Mouse (Mus musculus): ENCODE data around the gene Mgat5b. TPM values are rescaled to one million over a fixed set of nuclear protein-coding genes. Genes with fewer than 3 reads are reported as not detected.

Mgat5b gene
- polyA plus RNA-seq, 2 experiments = 0.78 to 3.6 TPM

- Histone ChIP-seq H3K36me3 (ENCODE audit: control insufficient read depth, insufficient read depth, low read length) (no peaks in the 10 kb centered on the region), H3K4me2 (replicated peaks; ENCODE audit: low read depth, low read length, severe bottlenecking) (no peak overlapping the region), H3K27me3 (ENCODE audit: control insufficient read depth, insufficient read depth, low read length) (no peaks in the 10 kb centered on the region), H3K27ac (replicated peaks; ENCODE audit: low read depth, low read length) (no peak overlapping the region), H3K9me3 (ENCODE audit: control insufficient read depth, low read length) (no peaks in the 10 kb centered on the region), H3K9ac (ENCODE audit: low read depth, low read length, severe bottlenecking) (no peak overlapping the region), H3K4me3 (replicated peaks; ENCODE audit: low read length) (no peak overlapping the region), H3K4me1 (ENCODE audit: control insufficient read depth, insufficient read depth, low read length) (no peaks in the 10 kb centered on the region)
- TF ChIP-seq POLR2A (IDR thresholded peaks at IDR 0.05; ENCODE audit: borderline replicate concordance, extremely low read depth, insufficient read depth, insufficient read length) = no peak
- WGBS = 76% methylated on average over 9 of the region's 9 CpGs
- ATAC-seq (ENCODE audit: low FRiP score, low read depth) (no peak), DNase-seq (ENCODE audit: low spot score) (no peak)
Observed at GRCm38 (mm10) chr11:116949832-116950231, 31.2 kb downstream of the Mgat5b start.

- Histone ChIP-seq H3K9ac (ENCODE audit: low read depth, low read length, severe bottlenecking) (no peak overlapping the region), H3K9me3 (ENCODE audit: control insufficient read depth, low read length) (no peaks in the 10 kb centered on the region), H3K4me3 (replicated peaks; ENCODE audit: low read length) (no peak overlapping the region), H3K27ac (replicated peaks; ENCODE audit: low read depth, low read length) (no peak overlapping the region), H3K4me1 (ENCODE audit: control insufficient read depth, insufficient read depth, low read length) (no peaks in the 10 kb centered on the region), H3K4me2 (replicated peaks; ENCODE audit: low read depth, low read length, severe bottlenecking) (no peak overlapping the region), H3K36me3 (ENCODE audit: control insufficient read depth, insufficient read depth, low read length) (no peaks in the 10 kb centered on the region), H3K27me3 (ENCODE audit: control insufficient read depth, insufficient read depth, low read length) (no peaks in the 10 kb centered on the region)
- 78% methylated on average over 1 of the region's 1 CpGs for WGBS
- TF ChIP-seq POLR2A (IDR thresholded peaks at IDR 0.05; ENCODE audit: borderline replicate concordance, extremely low read depth, insufficient read depth, insufficient read length) = no peak
- ATAC-seq (ENCODE audit: low FRiP score, low read depth) (no peak), DNase-seq (ENCODE audit: low spot score) (no peak)
Observed at GRCm38 (mm10) chr11:116951429-116951828, 32.8 kb downstream of the Mgat5b start.

GRCm38 (mm10) chr11:116954231-116955118, 35.8 kb downstream of the Mgat5b start:
- WGBS = 76% methylated on average over 23 of the region's 23 CpGs
- H3K27ac ChIP-seq (replicated peaks; ENCODE audit: low read depth, low read length) = no peak overlapping the region
- H3K4me3 ChIP-seq (replicated peaks; ENCODE audit: low read length) = no peak overlapping the region
- no peak for ATAC-seq (ENCODE audit: low FRiP score, low read depth)
- H3K9ac ChIP-seq (ENCODE audit: low read depth, low read length, severe bottlenecking) = no peak overlapping the region
- H3K4me1 ChIP-seq (ENCODE audit: control insufficient read depth, insufficient read depth, low read length) = no peaks in the 10 kb centered on the region
- H3K4me2 ChIP-seq (replicated peaks; ENCODE audit: low read depth, low read length, severe bottlenecking) = no peak overlapping the region
- TF ChIP-seq POLR2A (IDR thresholded peaks at IDR 0.05; ENCODE audit: borderline replicate concordance, extremely low read depth, insufficient read depth, insufficient read length) = no peak
- no peaks in the 10 kb centered on the region for H3K36me3 ChIP-seq (ENCODE audit: control insufficient read depth, insufficient read depth, low read length)
- no peaks in the 10 kb centered on the region for H3K9me3 ChIP-seq (ENCODE audit: control insufficient read depth, low read length)
- no peak for DNase-seq (ENCODE audit: low spot score)
- H3K27me3 ChIP-seq (ENCODE audit: control insufficient read depth, insufficient read depth, low read length) = no peaks in the 10 kb centered on the region

- Histone ChIP-seq H3K9ac (ENCODE audit: low read depth, low read length, severe bottlenecking) (no peak overlapping the region), H3K27ac (replicated peaks; ENCODE audit: low read depth, low read length) (no peak overlapping the region), H3K9me3 (ENCODE audit: control insufficient read depth, low read length) (no peaks in the 10 kb centered on the region), H3K4me2 (replicated peaks; ENCODE audit: low read depth, low read length, severe bottlenecking) (no peak overlapping the region), H3K4me3 (replicated peaks; ENCODE audit: low read length) (no peak overlapping the region), H3K4me1 (ENCODE audit: control insufficient read depth, insufficient read depth, low read length) (no peaks in the 10 kb centered on the region), H3K27me3 (ENCODE audit: control insufficient read depth, insufficient read depth, low read length) (no peaks in the 10 kb centered on the region), H3K36me3 (ENCODE audit: control insufficient read depth, insufficient read depth, low read length) (no peaks in the 10 kb centered on the region)
- DNase-seq (ENCODE audit: low spot score) = no peak
- 43% methylated on average over 5 of the region's 5 CpGs for WGBS
- no peak for TF ChIP-seq POLR2A (IDR thresholded peaks at IDR 0.05; ENCODE audit: borderline replicate concordance, extremely low read depth, insufficient read depth, insufficient read length)
- no peak for ATAC-seq (ENCODE audit: low FRiP score, low read depth)
Observed at GRCm38 (mm10) chr11:116958601-116959000, 39.9 kb downstream of the Mgat5b start.

GRCm38 (mm10) chr11:116965061-116965460, 46.4 kb downstream of the Mgat5b start:
- H3K4me3 ChIP-seq (replicated peaks; ENCODE audit: low read length) = no peak overlapping the region
- 43% methylated on average over 7 of the region's 7 CpGs for WGBS
- no peak overlapping the region for H3K4me2 ChIP-seq (replicated peaks; ENCODE audit: low read depth, low read length, severe bottlenecking)
- no peaks in the 10 kb centered on the region for H3K27me3 ChIP-seq (ENCODE audit: control insufficient read depth, insufficient read depth, low read length)
- ATAC-seq (ENCODE audit: low FRiP score, low read depth) (no peak), DNase-seq (ENCODE audit: low spot score) (no peak)
- H3K36me3 ChIP-seq (ENCODE audit: control insufficient read depth, insufficient read depth, low read length) = no peaks in the 10 kb centered on the region
- TF ChIP-seq POLR2A (IDR thresholded peaks at IDR 0.05; ENCODE audit: borderline replicate concordance, extremely low read depth, insufficient read depth, insufficient read length) = no peak
- H3K9me3 ChIP-seq (ENCODE audit: control insufficient read depth, low read length) = no peaks in the 10 kb centered on the region
- 0 out of 2 replicates have a peak overlapping the region, but pooled peaks have one; percentile 3 for H3K9ac ChIP-seq (ENCODE audit: low read depth, low read length, severe bottlenecking)
- 0 out of 2 replicates have a peak, but pooled peaks cover 3% of the 10 kb centered on the region for H3K4me1 ChIP-seq (ENCODE audit: control insufficient read depth, insufficient read depth, low read length)
- H3K27ac ChIP-seq (replicated peaks; ENCODE audit: low read depth, low read length) = no peak overlapping the region

Data from limb, embryonic 14.5 days (tissue).